Mouse (Mus musculus): ENCODE results near the gene Ndufv3. TPM values are rescaled to one million over a fixed set of nuclear protein-coding genes. Genes with fewer than 3 reads are reported as not detected.
A peak's percentile ranks its signal among the peaks of the same experiment; 100 is the strongest.

Gene Ndufv3
- polyA plus RNA-seq, 1 experiment from 2014 or later, result 272 TPM

DNA sequence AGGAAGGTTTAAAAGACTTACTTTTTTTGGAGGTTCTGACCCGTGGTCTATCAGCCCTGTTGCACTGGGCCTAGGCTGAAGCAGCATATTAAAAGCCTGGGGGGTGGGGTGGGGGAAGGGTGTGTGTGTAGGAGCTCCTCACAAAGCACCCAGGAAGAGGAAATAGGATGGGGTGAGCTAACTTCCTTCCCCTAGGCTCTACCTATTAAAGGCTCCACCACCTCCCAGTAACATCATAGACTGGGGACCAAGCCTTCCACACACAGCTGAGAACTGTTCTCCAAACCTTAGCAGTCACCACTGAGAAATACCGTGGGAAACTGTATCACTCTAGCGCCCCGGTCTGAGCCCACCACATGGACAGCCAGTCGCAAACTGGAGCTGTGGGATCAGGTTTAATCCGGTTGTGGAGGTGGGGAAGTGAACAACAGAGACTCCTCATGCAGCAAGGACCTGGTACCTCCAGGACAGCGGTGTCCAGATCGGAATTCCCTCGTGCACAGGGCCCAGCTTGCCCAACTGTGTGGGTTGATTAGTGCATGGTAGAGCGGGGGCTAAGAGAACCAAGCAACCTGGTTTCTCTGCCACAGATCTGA, 38.1 kb downstream of the Ndufv3 start:
- Histone ChIP-seq H3K4me1 (peaks cover 14% of the 10 kb centered on the region), H3K9me3 (replicated peaks) (no peaks in the 10 kb centered on the region), H3K4me3 (replicated peaks) (no peak overlapping the region), H3K27ac (replicated peaks) (no peak overlapping the region; the same call in 1 of the 2 replicates), H3K36me3 (no peaks in the 10 kb centered on the region), H3K27me3 (no peaks in the 10 kb centered on the region), H3K9ac (no peak overlapping the region), H3K4me2 (replicated peaks) (no peak overlapping the region)
- 0 out of 2 replicates have a peak, but pooled peaks have one; percentile 2 for ATAC-seq (ENCODE audit: insufficient number of reproducible peaks, low FRiP score, low TSS enrichment, low read depth)
- 54% methylated on average over 10 of the region's 10 CpGs for WGBS

GRCm38 (mm10) chr17:31559021-31559789, 39.3 kb downstream of the Ndufv3 start:
- H3K9me3 ChIP-seq (replicated peaks), result no peaks in the 10 kb centered on the region
- peaks cover 21% of the 10 kb centered on the region for H3K4me1 ChIP-seq
- H3K4me2 ChIP-seq (replicated peaks), result no peak overlapping the region
- no peak overlapping the region for H3K27ac ChIP-seq (replicated peaks)
- ATAC-seq (ENCODE audit: insufficient number of reproducible peaks, low FRiP score, low TSS enrichment, low read depth), result no peak
- H3K4me3 ChIP-seq (replicated peaks), result no peak overlapping the region
- H3K36me3 ChIP-seq, result no peaks in the 10 kb centered on the region
- no peaks in the 10 kb centered on the region for H3K27me3 ChIP-seq
- WGBS, result 90% methylated on average over 11 of the region's 11 CpGs
- H3K9ac ChIP-seq, result no peak overlapping the region

GRCm38 (mm10) chr17:31563632-31564014, 43.7 kb downstream of the Ndufv3 start:
- peak overlapping the region; percentile 88 for H3K4me3 ChIP-seq (replicated peaks)
- no peaks in the 10 kb centered on the region for H3K9me3 ChIP-seq (replicated peaks)
- no peaks in the 10 kb centered on the region for H3K36me3 ChIP-seq
- WGBS, result 11% methylated on average over 12 of the region's 12 CpGs
- H3K9ac ChIP-seq, result peak overlapping the region; percentile 50
- H3K27me3 ChIP-seq, result no peaks in the 10 kb centered on the region
- peak overlapping the region; percentile 95 for H3K27ac ChIP-seq (replicated peaks)
- peak overlapping the region; percentile 57 for H3K4me2 ChIP-seq (replicated peaks)
- peaks cover 32% of the 10 kb centered on the region for H3K4me1 ChIP-seq
- ATAC-seq (ENCODE audit: insufficient number of reproducible peaks, low FRiP score, low TSS enrichment, low read depth), result no peak

DNA sequence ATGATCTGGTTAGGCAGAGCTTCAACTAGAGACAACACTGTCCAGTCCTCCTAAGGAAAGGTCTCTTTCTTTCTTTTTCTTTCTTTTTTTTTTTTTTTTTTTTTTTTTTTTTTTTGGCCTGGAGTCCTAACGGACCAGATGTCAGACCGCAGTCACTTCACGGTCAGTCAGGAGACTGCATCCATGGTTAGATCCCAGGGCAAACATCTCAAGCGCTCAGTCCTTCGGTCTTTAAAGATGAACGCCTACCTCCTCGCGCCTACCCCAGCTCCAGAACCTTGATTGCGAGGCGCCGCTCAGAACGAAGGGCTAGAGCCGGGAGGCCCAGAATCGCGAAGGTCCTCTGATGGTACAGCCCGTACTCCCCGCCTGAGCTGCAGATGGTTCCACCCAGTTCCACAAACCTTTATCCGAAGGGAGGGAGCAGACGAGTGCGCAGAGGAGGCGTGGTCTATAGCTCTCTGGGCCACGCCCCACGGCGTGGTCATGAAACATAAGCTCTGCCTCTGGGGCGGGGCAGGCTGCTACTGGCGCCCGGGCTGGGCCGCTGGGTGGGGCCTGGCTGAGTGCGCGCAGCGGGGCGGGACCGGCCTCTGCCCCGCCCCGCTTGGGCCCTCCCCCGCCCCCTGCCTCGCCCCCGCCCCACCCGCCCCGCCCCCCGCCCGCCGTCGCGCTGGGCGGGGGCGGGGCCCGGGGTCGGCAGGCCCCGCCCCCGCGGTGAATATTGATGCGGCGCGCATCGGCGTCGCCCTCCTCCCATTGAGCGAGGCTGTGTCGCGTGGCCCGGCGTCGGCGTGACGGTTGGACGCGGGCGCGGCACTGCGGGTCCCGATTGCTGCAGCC, 44.3 kb downstream of the Ndufv3 start, which contains the start of gene Pknox1:
TSS of gene Pknox1 (plus strand) at position 720 of the 843 bp plus-strand sequence.
- Histone ChIP-seq H3K4me3 (replicated peaks) (peak within 1 kb of the TSS; percentile 88), H3K9ac (peak within 1 kb of the TSS; percentile 96), H3K27ac (replicated peaks) (peak within 1 kb of the TSS; percentile 98), H3K4me1 (peaks cover 34% of the 10 kb centered on the region), H3K4me2 (replicated peaks) (peak within 1 kb of the TSS; percentile 71), H3K27me3 (no peaks in the 10 kb centered on the region), H3K36me3 (no peaks in the 10 kb centered on the region), H3K9me3 (replicated peaks) (no peaks in the 10 kb centered on the region)
- peak; percentile 96 for ATAC-seq (ENCODE audit: insufficient number of reproducible peaks, low FRiP score, low TSS enrichment, low read depth)
- WGBS, result 0% methylated on average over 49 of the region's 72 CpGs

DNA sequence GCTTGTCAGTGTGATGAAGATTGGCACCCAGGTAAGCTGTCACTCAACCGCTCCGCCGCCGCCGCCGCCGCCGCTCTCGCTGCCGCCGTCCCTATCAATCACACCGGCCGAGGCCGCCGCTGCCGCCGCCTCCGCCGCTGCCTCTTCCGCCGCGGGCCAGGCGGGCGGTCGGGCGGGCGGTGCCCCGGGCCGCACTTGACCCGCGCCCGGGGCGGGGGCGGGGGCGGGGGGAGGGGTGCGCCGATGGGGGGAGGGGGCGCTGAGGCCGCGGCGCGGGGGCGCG, 44.9 kb downstream of the Ndufv3 start:
- Histone ChIP-seq H3K27ac (replicated peaks) (peak overlapping the region; percentile 98), H3K4me3 (replicated peaks) (peak overlapping the region; percentile 88), H3K9me3 (replicated peaks) (no peaks in the 10 kb centered on the region), H3K4me1 (peaks cover 34% of the 10 kb centered on the region), H3K36me3 (no peaks in the 10 kb centered on the region), H3K4me2 (replicated peaks) (peak overlapping the region; percentile 71), H3K27me3 (no peaks in the 10 kb centered on the region), H3K9ac (peak overlapping the region; percentile 96)
- ATAC-seq (ENCODE audit: insufficient number of reproducible peaks, low FRiP score, low TSS enrichment, low read depth), result no peak
- WGBS, result under 1% methylated on average over 41 of the region's 44 CpGs

GRCm38 (mm10) chr17:31565141-31566056, 45.5 kb downstream of the Ndufv3 start:
- H3K4me3 ChIP-seq (replicated peaks), result peak overlapping the region; percentile 88
- no peaks in the 10 kb centered on the region for H3K9me3 ChIP-seq (replicated peaks)
- H3K36me3 ChIP-seq, result no peaks in the 10 kb centered on the region
- ATAC-seq (ENCODE audit: insufficient number of reproducible peaks, low FRiP score, low TSS enrichment, low read depth), result peak; percentile 49; the same call in 1 of the 2 replicates
- H3K4me1 ChIP-seq, result peaks cover 34% of the 10 kb centered on the region
- H3K9ac ChIP-seq, result peak overlapping the region; percentile 96
- no peaks in the 10 kb centered on the region for H3K27me3 ChIP-seq
- H3K4me2 ChIP-seq (replicated peaks), result peak overlapping the region; percentile 71
- H3K27ac ChIP-seq (replicated peaks), result peak overlapping the region; percentile 98
- under 1% methylated on average over 79 of the region's 88 CpGs for WGBS

DNA sequence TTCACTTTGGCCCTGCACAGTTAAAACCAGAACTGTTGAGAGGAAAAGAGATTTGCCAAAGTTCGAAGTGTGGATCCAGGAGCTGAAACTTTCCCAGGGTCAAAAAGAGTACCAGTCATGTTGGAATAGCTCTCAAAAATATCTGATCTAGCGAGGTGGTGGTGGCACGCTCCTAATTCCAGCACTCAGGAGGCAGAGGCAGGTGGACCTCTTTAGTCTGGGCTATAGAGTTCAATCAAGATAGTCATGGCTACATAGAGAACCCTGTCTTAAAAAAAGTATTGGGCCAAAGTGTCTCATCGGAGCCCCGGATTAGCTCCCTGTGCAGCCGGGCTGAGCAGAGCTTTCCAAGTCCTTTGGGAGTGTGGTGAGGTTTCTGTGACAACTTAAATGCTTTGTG, 46.4 kb downstream of the Ndufv3 start:
- Histone ChIP-seq H3K36me3 (no peaks in the 10 kb centered on the region), H3K9ac (peak overlapping the region; percentile 96), H3K4me2 (replicated peaks) (peak overlapping the region; percentile 71), H3K27me3 (no peaks in the 10 kb centered on the region), H3K9me3 (replicated peaks) (no peaks in the 10 kb centered on the region), H3K27ac (replicated peaks) (peak overlapping the region; percentile 98; the same call in 1 of the 2 replicates), H3K4me3 (replicated peaks) (peak overlapping the region; percentile 88), H3K4me1 (peaks cover 34% of the 10 kb centered on the region)
- WGBS, result 55% methylated on average over 6 of the region's 6 CpGs
- no peak for ATAC-seq (ENCODE audit: insufficient number of reproducible peaks, low FRiP score, low TSS enrichment, low read depth)

GRCm38 (mm10) chr17:31569756-31570155, 49.8 kb downstream of the Ndufv3 start:
- Histone ChIP-seq H3K4me2 (replicated peaks) (no peak overlapping the region), H3K4me3 (replicated peaks) (no peak overlapping the region), H3K9me3 (replicated peaks) (no peaks in the 10 kb centered on the region), H3K36me3 (no peaks in the 10 kb centered on the region), H3K27ac (replicated peaks) (no peak overlapping the region), H3K4me1 (peaks cover 30% of the 10 kb centered on the region), H3K27me3 (no peaks in the 10 kb centered on the region), H3K9ac (no peak overlapping the region)
- 88% methylated on average over 1 of the region's 1 CpGs for WGBS
- ATAC-seq (ENCODE audit: insufficient number of reproducible peaks, low FRiP score, low TSS enrichment, low read depth), result no peak

DNA sequence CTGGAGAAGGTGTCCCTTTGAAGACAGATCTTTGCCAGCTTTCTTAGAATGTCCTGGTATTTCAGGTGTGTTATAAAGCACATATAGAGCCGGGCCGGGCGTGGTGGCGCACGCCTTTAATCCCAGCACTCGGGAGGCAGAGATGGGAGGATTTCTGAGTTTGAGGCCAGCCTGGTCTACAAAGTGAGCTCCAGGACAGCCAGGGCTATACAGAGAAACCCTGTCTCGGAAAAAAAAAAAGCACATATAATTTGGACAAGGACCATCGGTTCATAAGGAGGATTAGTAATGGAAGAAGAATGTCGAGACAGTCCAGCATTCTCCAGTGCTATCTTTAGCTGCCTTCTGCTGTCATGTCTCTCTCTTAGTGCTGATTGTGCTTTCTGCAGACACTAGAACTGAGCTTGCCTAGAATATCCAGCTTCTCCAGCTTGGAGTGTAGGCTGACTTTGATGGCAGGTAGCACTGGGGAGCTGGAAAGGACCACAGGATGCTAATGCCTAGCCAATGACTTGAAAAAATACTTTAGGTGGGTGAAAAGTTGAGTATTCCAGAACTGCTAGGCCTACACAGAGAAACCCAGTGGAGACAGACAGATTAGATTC, 50.5 kb downstream of the Ndufv3 start:
- Histone ChIP-seq H3K9ac (no peak overlapping the region), H3K27me3 (no peaks in the 10 kb centered on the region), H3K4me2 (replicated peaks) (no peak overlapping the region), H3K4me1 (peaks cover 32% of the 10 kb centered on the region), H3K4me3 (replicated peaks) (no peak overlapping the region), H3K36me3 (no peaks in the 10 kb centered on the region), H3K27ac (replicated peaks) (no peak overlapping the region), H3K9me3 (replicated peaks) (no peaks in the 10 kb centered on the region)
- peak; percentile 75; the same call in 1 of the 2 replicates for ATAC-seq (ENCODE audit: insufficient number of reproducible peaks, low FRiP score, low TSS enrichment, low read depth)
- WGBS, result 77% methylated on average over 9 of the region's 9 CpGs

GRCm38 (mm10) chr17:31571689-31572088, 51.8 kb downstream of the Ndufv3 start:
- WGBS, result 70% methylated on average over 5 of the region's 5 CpGs
- Histone ChIP-seq H3K9me3 (replicated peaks) (no peaks in the 10 kb centered on the region), H3K4me3 (replicated peaks) (no peak overlapping the region), H3K27me3 (no peaks in the 10 kb centered on the region), H3K4me1 (peaks cover 23% of the 10 kb centered on the region), H3K36me3 (no peaks in the 10 kb centered on the region), H3K4me2 (replicated peaks) (no peak overlapping the region), H3K9ac (no peak overlapping the region), H3K27ac (replicated peaks) (no peak overlapping the region)
- ATAC-seq (ENCODE audit: insufficient number of reproducible peaks, low FRiP score, low TSS enrichment, low read depth), result no peak
